Mouse (Mus musculus): ENCODE measurements around the gene Tmem150c.

DNA sequence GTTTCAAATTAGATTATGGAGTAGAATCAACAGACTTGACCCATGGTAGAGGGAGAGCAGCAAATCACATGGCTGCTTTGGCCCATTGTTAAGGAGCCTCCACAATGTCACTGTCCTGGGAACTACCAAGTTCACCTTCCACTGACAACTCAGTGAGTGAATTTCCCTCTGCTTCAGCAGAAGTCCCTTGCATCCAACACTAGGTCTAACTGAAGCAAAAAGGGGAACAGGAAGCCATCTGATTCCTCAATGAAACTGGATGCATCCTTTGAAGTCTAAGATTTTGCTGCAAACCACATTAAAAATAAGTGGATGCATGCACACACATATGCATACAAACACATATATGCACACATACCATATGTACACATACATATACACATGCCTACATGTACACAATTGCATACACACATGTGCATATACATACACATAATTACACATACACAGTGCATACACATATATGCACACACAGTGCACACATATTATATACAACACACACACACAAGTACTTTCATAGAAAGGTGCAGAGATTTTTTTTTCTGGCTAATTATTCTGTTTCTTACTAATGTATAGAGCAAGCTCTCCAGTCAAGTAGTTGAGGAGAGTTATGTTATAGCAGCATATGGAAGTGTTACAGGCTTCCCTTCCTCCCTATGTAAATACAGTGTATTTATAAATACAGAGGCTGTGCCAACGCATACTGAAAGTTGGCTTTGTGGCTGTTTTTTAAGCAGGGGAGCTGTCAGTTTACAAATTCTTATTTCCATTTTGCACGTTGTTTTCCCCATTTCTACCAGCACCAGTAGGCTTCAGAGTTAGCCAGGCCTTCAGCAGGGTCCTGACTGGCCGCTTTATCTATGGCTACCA is 27.7 kb upstream of the Tmem150c start:
- TF ChIP-seq CTCF (conservative IDR thresholded peaks at IDR 0.05; ENCODE audit: low read length) (no peak), POU5F1 (IDR thresholded peaks at IDR 0.05; ENCODE audit: borderline replicate concordance, low read length) (no peak)
